ENCODE assay signal across 8 mouse cellular contexts in genomic region chr4:62506798-62507197, GRCm38 (mm10). TPM values are rescaled to one million over a fixed set of nuclear protein-coding genes. Genes with fewer than 3 reads are reported as not detected.
DNase-seq lines count a peak whose midpoint lies in the region; ATAC-seq lines count a peak whose summit lies in the region.

No protein-coding gene starts in this region.

- 63% methylated on average over 2 of the region's 2 CpGs for WGBS in intestine, embryonic 16.5 days

- no peaks in the 10 kb centered on the region for H3K27me3 ChIP-seq in intestine, embryonic 16.5 days (replicated peaks; ENCODE audit: control insufficient read depth, insufficient read depth, low read length)

- peaks cover 2% of the 10 kb centered on the region; the same call in 1 of the 2 replicates for H3K4me1 ChIP-seq in intestine, embryonic 16.5 days (ENCODE audit: control insufficient read depth, insufficient read depth, low read length)

- no peaks in the 10 kb centered on the region for H3K9me3 ChIP-seq in intestine, embryonic 16.5 days (ENCODE audit: control insufficient read depth, low read length)

- peak; percentile 22; the same call in 1 of the 2 replicates for ATAC-seq in intestine, embryonic 16.5 days

- peaks cover 28% of the 10 kb centered on the region for H3K36me3 ChIP-seq in intestine, embryonic 16.5 days (ENCODE audit: control insufficient read depth, insufficient read depth, low read length)

- H3K4me3 ChIP-seq in intestine, embryonic 16.5 days (ENCODE audit: low read length): no peak overlapping the region

- H3K4me2 ChIP-seq in intestine, embryonic 16.5 days (ENCODE audit: low read depth, low read length): no peak overlapping the region

- no peak overlapping the region for H3K27ac ChIP-seq in intestine, embryonic 16.5 days (ENCODE audit: low read length)

- DNase-seq in cerebellum, adult 11-12 months: peak; percentile 62
- DNase-seq in cerebellum, postnatal 4 days (ENCODE audit: low spot score in 2 of 2): no peak
- DNase-seq in spleen, postnatal 10 days (ENCODE audit: low spot score in 2 of 2): peak; percentile 19 to 53
- DNase-seq in spleen, adult 12 weeks (ENCODE audit: low spot score): no peak
- DNase-seq in retina, postnatal 1 day: peak; percentile 44
- DNase-seq in urinary bladder, postnatal 10 days (ENCODE audit: low spot score): no peak
- no peak for DNase-seq in right cerebral cortex, postnatal 25 days

- no peak overlapping the region for H3K9ac ChIP-seq in intestine, embryonic 16.5 days (ENCODE audit: low read depth, low read length)

RNA-seq across cellular contexts. Expression of gene Hdhd3, which starts 3.5 kb away (rescaled TPM):
- 115 and 118 TPM in 2 replicates for polyA plus RNA-seq in intestine, embryonic 16.5 days (2015; fragmentation: Nextera tagmentation; extraction: Ambion mirVana)

RNA-seq across cellular contexts. Expression of gene Alad, which starts 12.9 kb away (rescaled TPM):
- 189 and 191 TPM in 2 replicates for polyA plus RNA-seq in intestine, embryonic 16.5 days (2015; fragmentation: Nextera tagmentation; extraction: Ambion mirVana)

RNA-seq across cellular contexts. Expression of gene Pole3, which starts 18.1 kb away (rescaled TPM):
- 57.5 and 67.5 TPM in 2 replicates for polyA plus RNA-seq in intestine, embryonic 16.5 days (2015; fragmentation: Nextera tagmentation; extraction: Ambion mirVana)

RNA-seq across cellular contexts. Expression of gene 4933430I17Rik, which starts 18.4 kb away (rescaled TPM):
- 0.15 and 0.33 TPM in 2 replicates for polyA plus RNA-seq in intestine, embryonic 16.5 days (2015; fragmentation: Nextera tagmentation; extraction: Ambion mirVana)

RNA-seq across cellular contexts. Expression of gene Bspry, which starts 26.9 kb away (rescaled TPM):
- 29.9 and 31.6 TPM in 2 replicates for polyA plus RNA-seq in intestine, embryonic 16.5 days (2015; fragmentation: Nextera tagmentation; extraction: Ambion mirVana)

Comparison
In these comparisons a context has a peak if more than half of its experiments do, and no peak if none do; other contexts are left out.
1. DNase-seq: peak in cerebellum, adult 11-12 months (single experiment), spleen, postnatal 10 days (2 of 2) and retina, postnatal 1 day (single experiment); none in cerebellum, postnatal 4 days (0 of 2), spleen, adult 12 weeks (single experiment), urinary bladder, postnatal 10 days (single experiment) and right cerebral cortex, postnatal 25 days (single experiment).